Mouse (Mus musculus) liver, embryonic 13.5 days (tissue): Measurements from ENCODE around the gene Map4k3. TPM values are rescaled to one million over a fixed set of nuclear protein-coding genes. Genes with fewer than 3 reads are reported as not detected.

ENCODE experiments used
- ATAC-seq: fragments of 200-750 bp; cut with Nextera tagmentation; 2 replicates; pipeline ENCODE4 v1.8.0; 2017; ENCODE audit warnings: low read depth, mild to moderate bottlenecking, moderate number of reproducible peaks, moderate library complexity
- DNase-seq: peaks from one replicate; pipeline ENCODE4 v3.0.0; 2022
- H3K27ac ChIP-seq: fragments of 300-500 bp; sonication (generic); 2 replicates; pipeline ENCODE4 v1.5.1; 2015; ENCODE audit warnings: moderate library complexity, mild to moderate bottlenecking, inconsistent platforms
- H3K27me3 ChIP-seq: fragments of 300-500 bp; sonication (generic); 2 replicates; pipeline ENCODE4 v1.6.1; 2015; ENCODE audit warnings: mild to moderate bottlenecking, inconsistent platforms
- H3K36me3 ChIP-seq: fragments of 300-500 bp; sonication (generic); 2 replicates; pipeline ENCODE4 v1.6.1; 2015; ENCODE audit warnings: mild to moderate bottlenecking, inconsistent platforms
- H3K4me1 ChIP-seq: fragments of 300-500 bp; sonication (generic); replicated peaks from 2 replicates; pipeline ENCODE4 v1.6.1; 2015; ENCODE audit warnings: inconsistent platforms
- H3K4me2 ChIP-seq: fragments of 300-500 bp; sonication (generic); 2 replicates; pipeline ENCODE4 v1.6.1; 2015; ENCODE audit warnings: inconsistent platforms, mild to moderate bottlenecking, moderate library complexity
- H3K4me3 ChIP-seq: fragments of 300-500 bp; sonication (generic); replicated peaks from 2 replicates; pipeline ENCODE4 v1.5.1; 2015; ENCODE audit warnings: mild to moderate bottlenecking, inconsistent platforms
- H3K9ac ChIP-seq: fragments of 300-500 bp; sonication (generic); 2 replicates; pipeline ENCODE4 v1.6.1; 2015; ENCODE audit warnings: mild to moderate bottlenecking, inconsistent platforms
- H3K9me3 ChIP-seq: fragments of 300-500 bp; sonication (generic); replicated peaks from 2 replicates; pipeline ENCODE4 v1.6.1; 2016; ENCODE audit warnings: inconsistent platforms
- WGBS: fragments of 180-500 bp; shearing (Covaris S2); methylation state at CpG from one replicate; pipeline ENCODE4 v1.1.7; 2015; ENCODE audit not compliant: insufficient replicate concordance; 5-methylcytosine and 5-hydroxymethylcytosine counted together
- polyA plus RNA-seq: library from polyadenylated mRNA; unstranded; fragments of >200 nt; fragmentation: Nextera tagmentation; extraction: Ambion mirVana; gene quantifications from 2 replicates; pipeline ENCODE4 v1.2.1, GENCODE M21; 2015

Map4k3 gene
- polyA plus RNA-seq, 1 experiment from 2014 or later: 3.3 TPM

DNA sequence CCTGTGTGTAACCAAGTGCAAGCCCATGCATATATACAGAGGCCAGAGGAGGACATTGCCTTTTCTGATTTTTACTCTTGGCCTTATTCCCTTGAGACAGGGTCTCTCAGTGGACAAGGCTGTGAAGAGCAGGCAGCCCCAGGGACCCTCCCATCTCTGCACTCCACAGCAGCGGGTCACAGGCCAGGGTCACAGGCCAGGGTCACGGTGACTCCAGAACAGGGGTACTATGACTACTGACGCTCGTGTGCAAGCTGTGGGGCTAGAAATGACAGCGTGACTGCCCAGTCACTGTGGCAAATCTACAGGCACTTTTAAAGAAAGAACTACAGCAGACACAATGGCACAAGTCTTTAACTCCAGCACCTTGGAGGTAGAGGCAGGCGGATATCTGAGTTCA is 50.1 kb downstream of the Map4k3 start:
- 0 out of 2 replicates have a peak, but pooled peaks have one; percentile 23 for ATAC-seq
- Histone ChIP-seq H3K9me3 (no peaks in the 10 kb centered on the region), H3K36me3 (no peaks in the 10 kb centered on the region), H3K9ac (no peak overlapping the region), H3K4me3 (no peak overlapping the region), H3K27me3 (no peaks in the 10 kb centered on the region), H3K27ac (no peak overlapping the region), H3K4me1 (peaks cover 6% of the 10 kb centered on the region; the same call in 1 of the 2 replicates), H3K4me2 (no peak overlapping the region)
- no peak for DNase-seq
- WGBS: 72% methylated on average over 6 of the region's 6 CpGs

DNA sequence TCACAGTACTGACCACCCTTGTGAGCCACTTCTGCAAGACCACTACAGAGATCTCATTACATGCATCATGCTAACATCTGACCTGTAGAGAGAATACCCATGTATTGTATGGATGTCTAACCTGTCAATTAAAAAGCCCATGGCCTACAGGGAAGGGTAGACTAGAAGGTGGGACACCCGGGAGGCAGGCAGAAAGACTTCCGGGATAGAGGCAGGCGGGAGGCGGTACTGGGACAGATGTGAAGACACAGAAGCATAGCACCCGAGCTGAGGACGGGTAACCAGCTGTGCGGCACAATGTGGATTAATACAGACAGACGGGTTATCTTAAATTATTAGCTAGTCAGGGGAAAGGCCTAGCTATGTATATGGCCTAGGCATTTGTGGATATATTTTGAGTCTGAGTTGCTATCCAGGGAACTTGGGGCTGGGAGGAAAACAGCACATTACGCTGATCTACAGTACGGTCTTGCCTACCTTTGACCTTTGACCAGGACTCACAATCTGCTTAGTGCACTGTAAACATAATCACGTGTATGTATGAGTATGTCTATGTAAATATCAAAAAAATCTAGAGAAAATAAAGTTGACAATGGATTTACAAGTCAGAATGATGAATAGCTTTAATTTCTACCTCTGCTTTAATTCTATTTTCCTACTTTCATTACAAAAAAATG is 51.3 kb downstream of the Map4k3 start:
- no peak for DNase-seq
- H3K9me3 ChIP-seq: no peaks in the 10 kb centered on the region
- no peaks in the 10 kb centered on the region for H3K36me3 ChIP-seq
- 69% methylated on average over 11 of the region's 11 CpGs for WGBS
- ATAC-seq: peak; percentile 31; the same call in 1 of the 2 replicates
- no peaks in the 10 kb centered on the region for H3K27me3 ChIP-seq
- H3K9ac ChIP-seq: no peak overlapping the region
- H3K4me1 ChIP-seq: peaks cover 6% of the 10 kb centered on the region; the same call in 1 of the 2 replicates
- H3K4me3 ChIP-seq: no peak overlapping the region
- H3K27ac ChIP-seq: no peak overlapping the region
- no peak overlapping the region for H3K4me2 ChIP-seq

DNA sequence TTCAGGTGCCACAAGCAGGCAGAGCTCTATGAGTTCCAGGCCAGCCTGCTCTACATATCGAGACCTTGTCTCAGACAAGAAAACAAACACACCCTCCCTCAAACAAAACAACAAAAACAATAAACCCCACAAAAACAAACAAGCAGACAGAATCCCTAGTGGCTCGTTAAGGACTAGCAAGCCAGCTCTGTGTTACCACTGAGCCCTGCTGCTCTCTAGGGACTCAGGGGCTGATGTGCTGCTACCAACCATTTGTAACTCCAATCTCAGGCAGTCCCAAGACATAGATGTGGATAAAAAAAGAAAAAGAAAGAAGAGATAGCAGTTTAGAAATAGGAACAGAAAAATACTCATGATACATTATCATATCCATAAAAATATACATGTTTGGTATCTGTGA is 52.1 kb downstream of the Map4k3 start:
- Histone ChIP-seq H3K27ac (no peak overlapping the region), H3K4me2 (no peak overlapping the region), H3K27me3 (no peaks in the 10 kb centered on the region), H3K36me3 (no peaks in the 10 kb centered on the region), H3K4me1 (peaks cover 6% of the 10 kb centered on the region; the same call in 1 of the 2 replicates), H3K4me3 (no peak overlapping the region), H3K9me3 (no peaks in the 10 kb centered on the region), H3K9ac (no peak overlapping the region)
- no peak for ATAC-seq
- no peak for DNase-seq
- 70% methylated on average over 2 of the region's 2 CpGs for WGBS

DNA sequence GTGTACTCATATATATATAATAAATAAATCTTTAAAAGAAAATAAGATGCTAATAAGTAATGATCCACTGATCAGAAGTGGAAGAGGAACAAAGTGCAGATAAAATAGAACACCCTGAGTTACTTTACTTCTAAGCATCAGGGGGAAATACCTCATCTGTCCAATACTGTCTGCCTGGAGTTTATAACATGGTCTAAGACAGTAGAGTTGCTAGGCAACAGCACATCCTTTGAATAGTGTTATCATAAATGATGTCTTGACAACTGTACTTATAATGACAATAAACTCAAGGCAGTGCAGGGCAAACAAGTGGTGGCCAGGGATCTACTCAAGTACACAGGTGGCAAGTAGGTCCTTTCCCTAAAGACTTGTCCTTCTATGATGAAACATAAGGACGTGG is 57.9 kb downstream of the Map4k3 start:
- ATAC-seq: no peak
- Histone ChIP-seq H3K9me3 (no peaks in the 10 kb centered on the region), H3K4me2 (no peak overlapping the region), H3K4me3 (no peak overlapping the region), H3K36me3 (no peaks in the 10 kb centered on the region), H3K4me1 (no peaks in the 10 kb centered on the region), H3K9ac (no peak overlapping the region), H3K27ac (no peak overlapping the region), H3K27me3 (no peaks in the 10 kb centered on the region)
- DNase-seq: no peak
- WGBS: 56% methylated on average over 1 of the region's 1 CpGs

DNA sequence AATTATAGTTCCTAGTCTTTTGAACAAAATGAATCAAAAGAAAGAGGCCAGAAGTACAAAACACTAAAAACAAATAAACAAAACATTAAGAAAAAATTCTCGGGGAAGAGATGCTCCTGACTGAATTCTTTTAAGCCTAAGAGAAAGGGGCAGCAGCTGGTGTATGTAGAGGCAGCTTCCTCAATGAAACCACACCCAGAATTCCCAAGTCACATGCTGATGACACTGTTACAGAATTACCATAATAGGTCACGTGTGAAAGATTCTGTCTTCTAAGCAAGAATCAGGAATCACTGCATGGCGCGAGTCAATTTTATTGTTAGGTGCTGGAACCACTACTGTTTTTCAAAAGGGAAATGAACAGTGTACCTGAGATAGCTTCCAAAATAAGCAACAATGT is 64.7 kb downstream of the Map4k3 start:
- Histone ChIP-seq H3K36me3 (no peaks in the 10 kb centered on the region), H3K4me1 (no peaks in the 10 kb centered on the region), H3K27ac (no peak overlapping the region), H3K27me3 (no peaks in the 10 kb centered on the region), H3K9ac (no peak overlapping the region), H3K4me3 (no peak overlapping the region), H3K4me2 (no peak overlapping the region), H3K9me3 (no peaks in the 10 kb centered on the region)
- DNase-seq: no peak
- WGBS: 70% methylated on average over 4 of the region's 4 CpGs
- ATAC-seq: no peak

DNA sequence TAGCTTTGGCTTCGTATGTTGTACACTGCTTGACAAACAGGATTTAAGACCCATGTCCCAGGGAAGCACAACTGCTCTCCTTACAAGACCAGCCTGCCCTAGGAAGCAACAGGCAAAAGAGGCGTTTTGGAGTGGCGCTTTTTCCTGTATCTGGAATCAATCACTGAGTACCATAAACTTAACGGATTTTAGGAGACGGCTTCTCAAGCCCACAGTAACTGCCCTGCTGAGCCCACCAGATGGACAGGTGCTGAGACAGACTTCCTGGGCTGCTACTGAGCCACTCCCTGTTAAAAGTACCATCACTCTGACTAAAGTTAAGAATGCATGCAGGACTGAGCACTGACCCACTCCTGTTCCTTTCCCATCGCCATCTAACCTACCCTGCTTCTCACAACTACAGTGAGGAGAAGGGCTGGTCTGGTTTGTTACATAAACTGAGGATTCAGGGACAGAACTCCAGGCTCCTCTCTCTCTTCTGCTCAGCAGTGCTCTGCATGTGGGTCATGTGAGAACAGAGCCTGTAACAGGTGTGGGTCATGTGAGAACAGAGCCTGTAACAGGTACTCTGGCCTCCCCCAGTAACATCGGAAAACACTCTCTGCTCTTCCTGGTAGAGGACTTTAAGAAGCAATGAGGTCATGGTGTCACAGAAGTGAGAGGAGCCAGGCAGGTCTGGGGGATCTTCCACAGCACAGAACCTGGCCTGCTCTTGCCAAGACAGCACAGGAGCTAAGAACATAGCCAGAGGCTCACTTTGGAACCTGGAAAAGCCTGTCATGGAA is 65.3 kb downstream of the Map4k3 start:
- Histone ChIP-seq H3K27me3 (no peaks in the 10 kb centered on the region), H3K36me3 (no peaks in the 10 kb centered on the region), H3K4me3 (no peak overlapping the region), H3K9ac (no peak overlapping the region), H3K4me1 (no peaks in the 10 kb centered on the region), H3K27ac (no peak overlapping the region), H3K4me2 (no peak overlapping the region), H3K9me3 (no peaks in the 10 kb centered on the region)
- WGBS: 74% methylated on average over 7 of the region's 7 CpGs
- DNase-seq (no peak), ATAC-seq (no peak)

DNA sequence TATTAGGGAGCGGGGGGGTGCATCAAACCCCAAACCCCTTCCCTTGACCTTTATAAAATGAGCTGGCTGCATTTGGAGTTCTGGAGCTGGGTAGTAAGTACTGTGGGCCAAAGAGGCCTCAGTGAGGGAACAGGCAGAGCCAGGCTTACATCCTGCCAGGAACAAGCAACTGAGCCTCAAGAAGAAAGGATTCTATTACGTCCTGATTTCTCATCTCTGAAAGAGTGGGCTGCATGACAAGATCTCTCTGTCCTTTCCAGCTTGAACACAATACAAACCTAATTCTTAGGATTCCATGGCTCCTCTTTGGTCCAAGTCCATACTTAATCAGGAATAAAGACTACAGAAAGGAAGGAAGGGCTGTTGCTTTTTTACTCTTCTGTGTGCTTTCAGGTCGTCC is 66.4 kb downstream of the Map4k3 start:
- ATAC-seq: no peak
- no peaks in the 10 kb centered on the region for H3K9me3 ChIP-seq
- H3K4me1 ChIP-seq: no peaks in the 10 kb centered on the region
- WGBS: 70% methylated on average over 3 of the region's 3 CpGs
- no peaks in the 10 kb centered on the region for H3K36me3 ChIP-seq
- H3K4me2 ChIP-seq: no peak overlapping the region
- H3K9ac ChIP-seq: no peak overlapping the region
- no peak overlapping the region for H3K4me3 ChIP-seq
- H3K27ac ChIP-seq: no peak overlapping the region
- H3K27me3 ChIP-seq: no peaks in the 10 kb centered on the region
- no peak for DNase-seq

DNA sequence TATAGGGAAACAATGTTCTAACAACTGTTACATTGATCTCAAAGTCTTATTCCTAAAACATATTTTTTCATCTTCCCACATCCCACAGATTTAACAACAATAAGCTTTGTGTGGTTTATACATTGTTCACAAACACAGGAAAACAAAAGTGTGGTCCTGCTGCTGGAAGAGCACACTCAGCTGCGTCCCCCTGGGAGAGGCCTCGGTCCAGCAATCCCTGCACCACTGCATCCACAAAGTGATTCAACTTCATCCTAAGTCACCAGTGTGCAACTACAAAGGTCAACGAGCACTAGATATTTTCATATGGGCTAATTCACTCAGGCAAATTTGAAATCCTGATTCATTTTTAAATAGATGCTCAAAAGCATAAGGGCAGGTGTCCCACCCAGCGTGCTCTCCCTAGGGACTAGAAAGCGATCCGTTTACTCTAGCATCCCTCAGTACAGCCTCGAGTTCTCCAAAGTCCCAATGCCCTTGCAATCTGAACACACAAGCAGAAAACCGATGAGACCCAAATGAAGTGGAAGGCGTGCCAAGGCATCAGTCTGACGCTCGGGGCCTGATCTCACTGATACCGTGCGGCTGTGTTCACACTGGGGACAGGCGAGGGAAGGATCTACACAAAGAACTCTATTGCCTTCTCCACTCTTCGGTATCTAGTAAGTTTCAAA is 67.4 kb downstream of the Map4k3 start:
- DNase-seq (no peak), ATAC-seq (no peak)
- Histone ChIP-seq H3K27ac (no peak overlapping the region), H3K36me3 (no peaks in the 10 kb centered on the region), H3K27me3 (no peaks in the 10 kb centered on the region), H3K4me1 (no peaks in the 10 kb centered on the region), H3K4me2 (no peak overlapping the region), H3K4me3 (no peak overlapping the region), H3K9ac (no peak overlapping the region), H3K9me3 (no peaks in the 10 kb centered on the region)
- WGBS: 83% methylated on average over 15 of the region's 15 CpGs

DNA sequence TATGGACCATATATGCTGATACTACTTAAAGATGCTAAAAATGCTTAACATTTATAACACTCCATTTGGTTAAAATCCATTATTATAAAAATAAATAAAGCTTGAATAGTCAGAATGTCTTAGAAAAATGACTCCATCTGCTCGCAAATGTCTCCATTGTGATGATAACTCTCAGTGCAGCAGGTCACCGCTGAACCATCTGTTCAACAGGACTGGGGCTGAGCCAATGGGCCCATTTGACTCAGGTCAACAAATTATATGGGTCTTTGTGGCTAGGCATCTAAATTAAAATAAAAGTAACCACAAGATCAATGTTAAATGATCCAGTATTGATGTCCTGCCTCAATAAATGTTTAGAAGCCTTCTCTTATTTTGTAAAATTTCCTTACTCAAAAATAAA is 68.1 kb downstream of the Map4k3 start:
- no peak for DNase-seq
- no peaks in the 10 kb centered on the region for H3K27me3 ChIP-seq
- no peaks in the 10 kb centered on the region for H3K4me1 ChIP-seq
- 75% methylated on average over 2 of the region's 2 CpGs for WGBS
- H3K9ac ChIP-seq: no peak overlapping the region
- H3K4me2 ChIP-seq: no peak overlapping the region
- no peak overlapping the region for H3K4me3 ChIP-seq
- no peak overlapping the region for H3K27ac ChIP-seq
- no peaks in the 10 kb centered on the region for H3K36me3 ChIP-seq
- ATAC-seq: no peak
- H3K9me3 ChIP-seq: no peaks in the 10 kb centered on the region

DNA sequence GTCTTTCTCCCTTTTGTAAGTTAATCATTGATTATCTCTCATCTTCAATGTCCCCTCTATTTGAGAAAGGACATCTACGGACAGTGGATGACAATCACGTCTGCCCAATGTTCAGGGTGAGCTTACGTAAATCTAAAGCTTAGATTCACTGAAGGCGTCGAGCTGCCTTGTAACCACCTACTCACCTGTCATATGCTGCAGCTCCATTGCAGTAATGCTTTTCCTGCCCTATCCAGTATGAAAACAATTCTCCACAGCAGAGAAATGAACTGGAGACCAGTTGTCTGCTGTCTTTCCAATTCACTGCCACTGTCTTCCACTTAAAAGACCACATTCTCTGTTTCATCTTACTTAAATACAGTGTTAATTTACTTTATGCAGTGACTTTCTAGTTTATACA is 68.5 kb downstream of the Map4k3 start:
- Histone ChIP-seq H3K36me3 (no peaks in the 10 kb centered on the region), H3K9me3 (no peaks in the 10 kb centered on the region), H3K27me3 (no peaks in the 10 kb centered on the region), H3K27ac (no peak overlapping the region), H3K4me1 (no peaks in the 10 kb centered on the region), H3K4me3 (no peak overlapping the region), H3K4me2 (no peak overlapping the region), H3K9ac (no peak overlapping the region)
- ATAC-seq (no peak), DNase-seq (no peak)
- 75% methylated on average over 5 of the region's 5 CpGs for WGBS

DNA sequence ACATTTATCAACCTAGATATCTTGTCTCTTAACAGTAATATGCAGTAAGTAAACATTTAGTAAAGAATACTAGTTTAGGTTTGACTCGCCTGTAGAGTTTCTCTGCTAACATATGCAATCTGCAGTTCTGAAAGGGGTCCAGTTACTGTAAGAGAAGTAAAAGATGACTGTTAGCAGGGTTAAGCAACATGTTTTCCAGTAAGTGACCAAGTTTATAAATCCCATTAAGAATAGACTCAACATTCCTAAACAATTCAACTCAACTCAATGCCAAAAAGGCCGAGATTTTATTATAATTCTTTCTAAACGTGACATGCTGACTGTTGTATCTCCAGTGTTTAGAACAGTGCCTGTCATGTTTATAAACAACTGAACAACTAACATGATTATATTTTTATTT is 74.0 kb downstream of the Map4k3 start:
- WGBS: 69% methylated on average over 3 of the region's 3 CpGs
- Histone ChIP-seq H3K4me3 (no peak overlapping the region), H3K9me3 (no peaks in the 10 kb centered on the region), H3K27me3 (no peaks in the 10 kb centered on the region), H3K36me3 (no peaks in the 10 kb centered on the region), H3K27ac (no peak overlapping the region), H3K9ac (no peak overlapping the region), H3K4me2 (no peak overlapping the region), H3K4me1 (no peaks in the 10 kb centered on the region)
- ATAC-seq: no peak
- DNase-seq: no peak
